Mouse (Mus musculus) thymus, postnatal 10 days (tissue): ENCODE data around the gene Mllt1.
A peak's percentile ranks its signal among the peaks of the same experiment; 100 is the strongest.
"Not testable (repeated sequence)": the region's sequence is repeated elsewhere in the genome, so short reads cannot be mapped to it uniquely, and the experiment has no call there.

Experiments
- DNase-seq, 2 experiments: peaks; one replicate each; pipeline ENCODE4 v3.0.0; 2021; ENCODE audit warnings: low spot score in 2 of 2

The Mllt1 gene

DNA sequence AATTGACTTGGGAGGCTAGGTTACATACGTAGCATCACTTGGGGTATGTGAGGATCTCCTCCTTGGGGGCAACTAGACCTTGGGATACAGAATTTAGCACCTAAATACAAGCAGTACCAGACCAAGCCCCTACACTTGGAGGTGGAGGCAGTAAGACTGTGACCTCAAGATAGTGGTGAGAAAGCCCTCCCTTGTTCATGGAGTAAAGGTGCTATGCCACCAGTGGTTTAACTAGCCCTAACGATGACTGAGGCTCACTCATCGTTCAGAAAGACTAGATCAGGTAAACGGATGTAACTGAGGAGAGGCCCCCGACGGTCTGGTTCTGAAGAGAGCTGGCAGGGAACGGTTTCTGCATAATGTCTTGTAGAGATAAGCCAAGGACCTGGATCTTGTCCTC is 1.5 kb upstream of the Mllt1 start:
- no peak for DNase-seq

DNA sequence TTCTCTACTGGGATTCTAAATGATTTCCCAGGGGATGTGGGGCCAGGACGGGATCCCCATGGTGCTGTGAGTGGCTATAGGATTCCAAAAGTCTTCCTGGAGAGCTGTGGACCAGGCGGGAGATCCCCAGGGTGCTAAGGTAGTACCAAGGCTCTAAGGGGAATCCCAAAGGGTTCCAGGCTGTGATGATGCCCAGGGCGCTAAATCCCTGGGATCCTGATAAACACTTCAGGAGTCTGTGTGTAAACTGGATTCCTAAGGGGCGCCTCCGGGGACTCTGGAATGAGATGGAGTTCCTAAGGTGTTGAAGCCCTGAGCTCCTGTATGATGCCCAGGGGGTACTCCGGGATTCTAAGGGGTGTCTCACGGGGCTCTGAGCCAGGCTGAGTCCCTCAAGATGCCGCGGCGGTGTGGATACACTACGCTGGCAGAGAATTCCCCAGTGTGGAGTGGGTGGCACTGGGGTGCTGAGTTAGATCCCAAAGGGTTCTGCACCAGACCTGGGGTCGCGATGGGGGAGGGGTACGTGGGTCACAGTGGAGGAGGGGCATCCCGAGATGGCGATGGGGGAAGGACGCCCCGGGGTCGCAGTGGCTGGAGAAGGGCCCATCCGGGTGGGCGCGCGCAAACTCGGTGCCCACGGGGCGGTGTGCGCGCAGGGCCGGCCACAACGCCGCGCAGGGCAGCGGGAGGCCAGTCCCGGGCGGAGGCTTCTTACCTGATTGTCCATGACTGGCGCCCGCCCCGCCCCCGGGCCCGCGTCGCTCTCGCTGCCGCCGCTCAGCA is 477 bp downstream of the Mllt1 start:
- peak; percentile 47 to 65 for DNase-seq

DNA sequence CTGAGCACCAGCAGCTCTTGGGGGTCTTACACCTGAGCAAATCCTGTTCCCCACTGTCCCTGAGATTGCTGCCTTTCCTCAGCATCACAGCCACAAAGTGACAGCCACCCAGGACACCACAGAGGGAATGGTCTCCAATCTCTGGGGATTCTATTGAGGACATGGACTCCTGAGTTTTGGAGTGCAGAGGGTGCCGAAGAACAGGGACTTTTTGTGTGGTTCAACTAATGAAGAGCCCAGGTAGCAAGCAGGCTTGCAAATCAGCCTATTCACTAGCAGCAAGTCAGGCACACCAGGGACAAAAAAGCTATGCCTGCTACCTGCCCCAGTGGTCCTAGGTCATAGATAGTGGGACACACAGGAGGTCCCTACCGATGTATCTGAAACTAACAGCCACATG is 1.8 kb downstream of the Mllt1 start:
- DNase-seq = no peak

DNA sequence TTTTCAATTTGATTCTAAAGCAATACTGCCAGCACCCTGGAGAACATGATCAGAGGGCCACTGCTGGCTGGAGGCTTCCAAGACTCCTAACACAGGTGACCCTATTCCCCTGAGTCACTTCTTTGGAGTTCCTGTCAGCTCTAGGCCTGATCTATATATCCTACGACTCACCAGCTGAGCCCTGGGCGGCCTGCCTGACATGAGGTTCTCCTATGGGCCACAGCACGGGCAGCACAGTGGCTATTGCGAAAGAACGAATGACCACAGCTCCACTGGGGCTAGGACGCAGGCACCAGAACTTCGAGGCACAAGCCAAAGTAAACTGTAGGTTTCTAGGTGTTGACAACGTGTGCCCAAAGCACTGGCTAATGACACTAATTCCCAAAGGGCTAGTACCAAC is 5.2 kb downstream of the Mllt1 start:
- DNase-seq = no peak

GRCm38 (mm10) chr17:56929530-56929929 is 5.7 kb downstream of the Mllt1 start:
- DNase-seq = no peak

DNA sequence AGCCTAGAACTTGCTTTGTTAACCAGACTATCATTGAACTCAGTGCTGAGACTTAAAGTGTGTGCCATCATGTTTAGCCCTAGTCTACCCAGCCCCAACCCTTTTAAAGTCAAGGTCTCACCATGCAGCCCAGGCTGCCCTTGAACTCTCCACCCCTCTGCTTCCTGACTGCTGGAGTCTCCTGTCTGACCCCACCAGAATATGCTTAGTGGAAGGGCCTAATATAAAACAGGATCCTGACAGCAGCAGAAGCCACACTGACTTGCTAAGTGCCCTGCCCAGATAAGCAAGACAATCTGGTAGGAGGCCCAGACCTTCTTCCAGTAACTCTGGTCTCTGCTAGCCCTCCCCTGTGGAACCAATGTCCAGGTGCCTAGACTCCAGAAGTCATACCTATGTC is 6.1 kb downstream of the Mllt1 start:
- no peak for DNase-seq

GRCm38 (mm10) chr17:56925998-56926397 is 9.2 kb downstream of the Mllt1 start:
- no peak for DNase-seq

- no peak for DNase-seq
Measured at GRCm38 (mm10) chr17:56919725-56920124, 15.5 kb downstream of the Mllt1 start.

DNA sequence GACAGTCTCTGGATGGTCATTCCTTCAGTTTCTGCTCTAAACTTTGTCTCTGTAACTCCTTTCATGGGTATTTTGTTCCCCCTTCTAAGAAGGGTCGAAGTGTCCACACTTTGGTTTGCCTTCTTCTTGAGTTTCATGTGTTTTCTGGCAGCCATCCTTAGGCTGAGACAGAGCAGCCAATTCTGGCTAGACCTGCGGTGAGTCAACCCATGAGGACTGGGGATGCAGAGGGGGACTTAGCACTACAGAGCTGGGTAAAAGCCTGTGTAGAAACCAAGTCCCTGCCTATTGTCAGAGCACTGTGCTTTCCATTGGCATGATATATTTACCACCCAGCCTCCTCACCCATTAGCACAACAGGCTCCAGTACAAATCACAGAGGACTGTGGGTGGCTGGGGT is 18.0 kb downstream of the Mllt1 start:
- DNase-seq = no peak

DNA sequence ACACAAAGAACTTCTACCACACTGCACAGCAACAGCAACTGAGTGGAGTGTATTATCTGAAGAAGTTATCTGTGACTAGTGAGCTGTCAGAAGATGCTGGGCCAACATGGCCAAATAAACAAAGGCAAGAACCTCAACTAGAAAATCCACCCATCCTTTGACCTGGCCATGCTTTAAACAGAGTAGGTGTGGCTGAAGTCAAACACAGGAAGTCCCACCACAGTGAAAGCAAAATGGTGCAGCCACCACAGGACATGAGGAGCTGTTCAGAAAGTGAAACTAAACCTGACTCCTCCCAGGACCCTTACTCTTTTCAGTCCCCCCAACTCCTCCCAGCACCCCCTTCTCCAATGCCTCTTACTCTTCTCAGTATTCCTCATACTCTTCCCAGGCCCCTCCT is 21.8 kb downstream of the Mllt1 start:
- no peak for DNase-seq

GRCm38 (mm10) chr17:56913023-56913422 is 22.2 kb downstream of the Mllt1 start:
- no peak for DNase-seq

DNA sequence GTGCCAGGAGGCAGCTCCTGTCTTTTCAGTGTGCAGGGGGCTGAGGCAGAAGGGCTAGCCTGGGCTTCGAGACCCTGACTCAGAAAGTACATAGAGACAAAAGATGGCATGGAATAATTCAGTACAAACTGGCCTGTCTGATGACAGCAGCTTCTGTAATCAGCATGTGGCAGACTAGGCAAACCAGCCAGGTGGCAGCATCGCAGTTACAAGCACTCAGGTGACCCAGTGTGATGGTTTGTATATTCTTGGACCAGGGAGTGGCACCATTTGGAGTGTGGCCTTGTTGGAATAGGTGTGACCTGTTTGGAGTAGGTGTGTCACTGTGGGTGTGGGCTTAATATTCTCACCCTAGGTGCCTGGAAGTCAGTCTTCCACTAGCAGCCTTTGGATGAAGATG is 25.5 kb downstream of the Mllt1 start:
- not testable (repeated sequence) for DNase-seq

- no peak for DNase-seq
Measured at GRCm38 (mm10) chr17:56907887-56908286, 27.3 kb downstream of the Mllt1 start.

- DNase-seq = no peak
Measured at GRCm38 (mm10) chr17:56907096-56907495, 28.1 kb downstream of the Mllt1 start.

DNA sequence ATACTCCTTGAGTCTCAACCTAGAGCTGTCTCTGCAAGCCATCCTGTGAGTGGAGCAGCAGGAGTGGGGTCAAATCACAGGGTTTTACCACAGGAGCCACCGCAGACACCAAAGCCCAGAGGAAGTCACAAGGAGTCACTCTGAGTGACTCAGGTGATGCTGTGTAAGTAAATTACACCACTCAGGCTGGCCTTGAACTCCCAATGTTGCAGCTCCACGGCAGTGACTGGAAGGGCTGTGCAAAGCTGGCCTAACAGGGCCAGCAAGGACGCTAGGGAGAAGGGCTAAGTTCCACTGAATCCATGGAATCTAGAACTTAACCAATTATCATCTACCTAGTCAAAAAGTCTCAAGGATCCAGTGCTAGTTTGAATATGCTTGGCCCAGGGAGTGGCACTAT is 29.0 kb downstream of the Mllt1 start:
- no peak for DNase-seq

GRCm38 (mm10) chr17:56902698-56903097 is 32.5 kb downstream of the Mllt1 start:
- no peak for DNase-seq

DNA sequence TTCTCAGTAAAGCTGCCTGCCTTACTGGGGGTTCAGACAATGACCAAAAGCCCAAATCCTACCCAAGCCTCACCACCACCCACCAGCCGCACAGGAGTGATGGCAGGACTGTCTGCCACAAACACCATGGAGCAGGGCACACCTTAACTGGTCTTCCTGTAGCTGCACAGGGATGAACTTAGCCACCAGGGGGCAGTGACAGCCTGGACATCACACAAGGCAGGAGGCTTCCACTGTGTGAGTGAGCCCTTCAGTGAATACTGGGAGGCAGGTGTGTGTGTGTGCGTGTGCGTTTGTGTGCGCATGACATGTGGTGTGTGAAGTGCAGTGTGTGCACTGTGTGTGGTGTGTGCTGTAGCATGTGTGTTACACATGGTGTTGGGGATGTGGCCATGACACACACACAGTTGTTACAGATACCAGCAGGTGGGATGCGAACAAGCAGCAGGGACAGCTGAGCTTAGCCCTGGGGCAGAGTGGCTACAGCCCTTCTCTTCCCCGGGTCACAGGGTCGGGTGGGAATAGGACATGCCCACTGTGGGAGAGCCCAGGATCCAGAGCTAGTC is 37.5 kb downstream of the Mllt1 start:
- DNase-seq = peak; percentile 62 to 88

DNA sequence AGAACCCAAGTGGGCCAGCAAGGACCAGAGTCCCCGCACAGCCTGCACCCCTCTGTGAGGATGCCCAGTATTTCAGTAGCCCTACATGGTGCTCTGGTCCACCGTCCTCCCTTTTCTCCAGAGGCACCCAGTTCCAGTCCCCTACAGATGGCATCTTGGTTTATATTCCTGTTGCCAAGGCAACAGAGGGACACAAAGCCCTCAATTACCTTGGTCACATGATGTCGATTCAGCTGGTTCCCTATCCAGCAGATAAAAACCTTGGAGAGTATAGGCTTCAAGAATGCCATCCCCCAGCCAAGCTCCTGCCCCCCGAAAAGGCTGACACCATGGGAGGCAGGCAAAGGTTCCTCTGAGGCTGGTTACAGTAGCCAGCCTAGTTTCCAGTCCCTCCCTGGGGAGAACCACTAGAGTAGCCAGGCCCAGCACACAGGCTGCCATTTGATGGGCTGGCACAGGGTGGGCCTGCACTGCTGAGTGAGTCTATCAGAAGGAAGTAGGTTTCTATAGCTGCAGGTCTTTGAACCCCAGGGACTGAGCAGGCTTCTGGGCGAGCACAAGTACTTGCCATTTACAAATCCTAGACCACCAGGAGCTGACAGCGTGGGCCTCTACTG is 38.6 kb downstream of the Mllt1 start:
- DNase-seq = no peak

- no peak for DNase-seq
Measured at GRCm38 (mm10) chr17:56895368-56895918, 39.8 kb downstream of the Mllt1 start.

DNA sequence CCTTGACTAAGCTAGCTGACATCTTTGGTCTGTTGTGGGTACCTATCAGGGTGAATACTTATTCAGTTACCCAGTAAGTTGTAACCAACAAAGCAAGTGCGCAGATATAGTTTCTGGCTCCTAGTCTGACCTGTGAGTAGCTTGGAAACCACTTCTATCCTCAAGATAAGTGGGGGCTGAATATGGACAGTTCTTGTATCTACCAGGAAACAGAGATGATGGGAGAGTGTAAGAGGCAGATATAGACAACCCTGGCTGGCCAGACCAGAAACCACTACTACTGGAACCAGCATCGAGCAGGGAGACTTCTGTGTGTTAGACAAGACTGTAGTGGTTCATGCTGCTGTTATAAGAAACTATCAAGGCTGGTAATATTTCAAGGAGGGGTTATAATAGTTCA is 45.2 kb downstream of the Mllt1 start:
- no peak for DNase-seq

DNA sequence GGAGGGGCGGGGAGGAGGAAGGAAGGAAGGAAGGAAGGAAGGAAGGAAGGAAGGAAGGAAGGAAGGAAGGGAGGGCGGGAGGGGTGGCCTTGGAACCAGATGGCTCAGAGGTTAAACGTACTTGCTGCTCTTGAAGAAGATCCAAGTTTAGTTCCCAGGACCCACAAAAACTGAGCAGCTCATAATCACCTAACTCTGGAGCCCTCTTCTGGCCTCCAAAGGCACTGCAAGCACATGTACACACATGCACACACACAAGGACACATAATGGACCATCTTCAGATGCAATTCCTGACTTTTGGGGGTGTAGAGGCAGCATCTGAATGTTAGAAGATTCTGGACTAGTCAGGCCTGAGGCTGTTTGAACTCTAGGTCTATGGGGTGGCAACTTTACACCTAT is 47.2 kb downstream of the Mllt1 start:
- no peak for DNase-seq

DNA sequence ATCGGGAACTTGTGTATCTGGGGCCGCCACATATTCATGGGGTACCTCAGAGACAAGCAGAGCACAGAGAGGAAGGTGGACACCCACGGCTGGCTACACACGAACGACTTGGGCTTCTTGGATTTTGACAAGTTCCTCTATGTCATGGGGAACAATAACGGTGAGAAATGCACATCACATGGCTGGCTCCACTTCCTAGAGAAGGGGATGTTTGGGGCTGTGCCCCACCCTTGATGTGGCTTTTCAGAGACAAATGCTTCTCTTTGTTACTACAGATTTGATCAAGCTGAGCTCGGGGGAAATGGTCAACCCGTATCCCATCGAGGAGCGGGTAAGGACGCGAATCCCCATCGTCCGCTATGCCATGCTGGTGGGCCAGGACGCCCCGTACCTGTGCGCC is 50.4 kb downstream of the Mllt1 start:
- DNase-seq = no peak

- no peak for DNase-seq
Measured at GRCm38 (mm10) chr17:56884331-56884730, 50.9 kb downstream of the Mllt1 start.
